Mouse (Mus musculus): ENCODE results near the gene Hist1h2ab. TPM values are rescaled to one million over a fixed set of nuclear protein-coding genes. Genes with fewer than 3 reads are reported as not detected.
"Not testable (repeated sequence)": the region's sequence is repeated elsewhere in the genome, so short reads cannot be mapped to it uniquely, and the experiment has no call there.

Hist1h2ab gene
- polyA plus RNA-seq, 1 experiment from 2014 or later, result 44.9 TPM

DNA sequence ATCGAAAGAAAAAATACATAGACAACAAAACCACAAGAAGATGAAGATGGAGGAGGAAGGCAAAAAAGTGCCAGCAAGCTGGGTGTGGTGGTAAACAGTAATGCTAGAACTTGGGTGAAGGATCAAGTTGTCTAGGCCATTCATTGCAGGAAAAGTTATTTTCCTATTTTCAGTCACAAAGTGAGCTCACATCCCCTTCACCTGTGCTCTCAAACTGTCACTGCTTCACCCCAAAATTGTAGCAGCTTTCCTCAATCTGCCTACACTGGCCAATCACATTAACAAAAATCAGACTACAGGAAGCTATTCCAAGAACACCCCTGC, 9.0 kb downstream of the Hist1h2ab start:
- peak overlapping the region; percentile 86 for H3K4me2 ChIP-seq (replicated peaks)
- peaks cover 12% of the 10 kb centered on the region for H3K4me1 ChIP-seq (replicated peaks)
- H3K9me3 ChIP-seq, result no peaks in the 10 kb centered on the region
- peak overlapping the region; percentile 44; the same call in 1 of the 2 replicates for H3K9ac ChIP-seq
- H3K27ac ChIP-seq, result peak overlapping the region; percentile 84
- no peaks in the 10 kb centered on the region for H3K36me3 ChIP-seq
- ATAC-seq, result no peak
- H3K4me3 ChIP-seq (replicated peaks), result peak overlapping the region; percentile 42; the same call in 1 of the 2 replicates
- H3K27me3 ChIP-seq (replicated peaks), result no peaks in the 10 kb centered on the region
- WGBS, result 82% methylated on average over 1 of the region's 1 CpGs

DNA sequence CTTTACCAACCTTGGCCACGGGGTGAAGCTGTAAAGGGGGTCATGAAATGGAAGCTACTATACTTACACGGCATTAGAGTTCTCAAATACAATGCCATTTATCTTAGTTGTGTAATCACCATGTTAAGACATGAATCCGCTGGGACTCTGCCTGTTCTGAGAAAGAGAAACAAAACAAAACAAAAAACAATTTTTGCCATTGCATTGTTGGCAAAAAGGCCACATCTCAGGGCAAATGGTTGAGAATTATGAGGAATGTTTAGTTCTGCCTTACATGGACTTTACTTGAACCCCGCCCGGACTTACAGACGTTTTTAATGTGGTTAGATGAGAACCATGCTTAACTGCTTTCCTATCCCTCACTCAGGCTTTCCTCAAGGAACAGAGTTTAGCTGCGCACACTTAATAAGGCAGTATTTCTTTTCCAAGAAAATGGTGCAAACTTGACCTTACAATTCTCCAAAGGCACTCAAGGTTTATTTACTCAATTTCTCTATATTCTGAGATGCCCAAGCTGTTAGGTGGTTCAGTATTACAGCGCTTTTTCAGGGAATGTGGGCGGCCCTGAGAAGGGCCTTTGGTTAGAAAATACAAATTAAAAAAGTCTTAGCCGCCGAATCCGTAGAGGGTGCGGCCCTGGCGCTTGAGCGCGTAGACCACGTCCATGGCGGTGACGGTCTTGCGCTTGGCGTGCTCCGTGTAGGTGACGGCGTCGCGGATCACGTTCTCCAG, 9.5 kb downstream of the Hist1h2ab start:
- Histone ChIP-seq H3K4me1 (replicated peaks) (peaks cover 12% of the 10 kb centered on the region), H3K36me3 (no peaks in the 10 kb centered on the region), H3K27me3 (replicated peaks) (no peaks in the 10 kb centered on the region), H3K27ac (peak overlapping the region; percentile 84), H3K9me3 (no peaks in the 10 kb centered on the region), H3K9ac (peak overlapping the region; percentile 44), H3K4me3 (replicated peaks) (peak overlapping the region; percentile 42), H3K4me2 (replicated peaks) (peak overlapping the region; percentile 86)
- ATAC-seq, result no peak
- WGBS, result 2% methylated on average over 22 of the region's 27 CpGs

DNA sequence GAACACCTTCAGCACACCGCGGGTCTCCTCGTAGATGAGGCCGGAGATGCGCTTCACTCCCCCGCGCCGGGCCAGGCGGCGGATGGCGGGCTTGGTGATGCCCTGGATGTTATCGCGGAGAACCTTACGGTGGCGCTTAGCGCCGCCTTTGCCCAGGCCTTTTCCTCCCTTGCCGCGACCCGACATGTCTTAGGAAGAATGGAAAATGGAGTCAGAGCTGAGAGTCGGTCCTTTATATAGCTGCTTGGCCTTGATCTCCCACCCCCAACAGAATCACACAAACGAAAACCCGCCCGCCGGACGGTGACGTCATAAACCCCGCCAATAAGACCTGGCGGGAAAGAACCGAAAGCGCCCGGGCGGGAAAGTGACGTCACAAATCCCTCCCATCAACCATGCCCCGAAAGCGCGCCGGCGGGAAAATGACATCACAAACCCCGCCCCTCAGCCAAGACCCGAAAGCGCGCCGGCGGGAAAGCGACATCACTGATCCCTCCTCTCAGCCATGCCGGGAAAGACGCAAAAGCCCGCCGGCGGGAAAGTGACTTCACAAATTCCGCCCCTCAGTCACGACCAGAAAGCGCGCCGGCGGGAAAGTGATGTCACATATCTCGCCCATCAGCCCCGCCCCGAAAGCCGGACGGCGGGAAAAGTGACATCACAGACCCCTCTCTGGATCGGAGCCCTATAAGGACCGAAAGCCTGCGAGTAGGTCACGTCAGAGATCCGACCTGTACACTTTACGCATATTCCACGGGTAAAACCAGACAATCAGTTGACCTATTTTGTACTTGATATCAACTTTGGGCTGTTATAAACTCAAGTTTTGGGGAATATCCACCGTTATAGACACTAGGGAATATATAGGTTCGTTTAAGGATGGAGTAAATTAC, 10.3 kb downstream of the Hist1h2ab start, which contains the start of gene Hist1h4a:
Gene Hist1h4a, minus strand, starts transcription at position 259 of the 893 bp plus-strand sequence.
- under 1% methylated on average over 67 of the region's 72 CpGs for WGBS
- peak; percentile 77 for ATAC-seq

DNA sequence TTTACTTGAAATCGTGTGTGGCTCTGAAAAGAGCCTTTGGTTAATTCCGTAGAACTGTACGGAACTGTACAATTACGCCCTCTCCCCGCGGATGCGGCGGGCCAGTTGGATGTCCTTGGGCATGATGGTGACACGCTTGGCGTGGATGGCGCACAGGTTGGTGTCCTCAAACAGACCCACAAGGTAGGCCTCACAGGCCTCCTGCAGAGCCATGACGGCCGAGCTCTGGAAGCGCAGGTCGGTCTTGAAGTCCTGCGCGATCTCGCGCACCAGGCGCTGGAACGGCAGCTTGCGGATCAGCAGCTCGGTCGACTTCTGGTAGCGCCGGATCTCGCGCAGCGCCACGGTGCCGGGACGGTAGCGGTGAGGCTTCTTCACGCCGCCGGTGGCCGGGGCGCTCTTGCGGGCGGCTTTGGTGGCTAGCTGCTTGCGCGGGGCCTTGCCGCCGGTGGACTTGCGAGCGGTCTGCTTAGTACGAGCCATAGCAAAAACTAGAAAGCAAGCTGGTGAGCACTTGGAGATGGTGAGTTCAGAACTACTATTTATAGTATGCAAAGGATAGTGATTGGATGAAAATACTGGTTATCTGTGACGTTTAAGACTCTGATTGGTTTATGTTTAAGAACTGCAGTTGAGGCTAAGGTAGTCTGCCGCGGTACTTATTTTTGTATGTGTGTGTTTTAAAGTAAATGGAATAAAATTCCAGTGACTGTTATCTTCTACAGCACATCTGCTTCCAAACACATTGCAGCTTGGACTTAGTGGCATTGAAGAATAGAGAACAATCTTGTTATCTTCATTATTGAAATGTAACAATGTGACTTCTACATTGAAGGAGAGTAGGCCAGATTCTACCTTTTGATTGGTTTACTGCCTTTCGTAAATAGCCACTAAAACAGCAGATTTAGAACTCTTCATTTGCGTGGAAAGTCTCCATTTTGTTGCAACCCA, 11.2 kb downstream of the Hist1h2ab start, which contains the start of gene Hist1h3a:
Gene Hist1h3a, minus strand, starts transcription at position 516 of the 951 bp plus-strand sequence.
- H3K9me3 ChIP-seq; H3K27me3 ChIP-seq (replicated peaks); H3K36me3 ChIP-seq: not testable (repeated sequence)
- WGBS, result under 1% methylated on average over 36 of the region's 52 CpGs
- Histone ChIP-seq H3K4me1 (replicated peaks) (peaks cover 12% of the 10 kb centered on the region), H3K9ac (peak within 1 kb of the TSS; percentile 47), H3K4me2 (replicated peaks) (peak within 1 kb of the TSS; percentile 86), H3K4me3 (replicated peaks) (peak within 1 kb of the TSS; percentile 50), H3K27ac (peak within 1 kb of the TSS; percentile 97)
- peak; percentile 73 for ATAC-seq

More for the DNA sequence above, 10.3 kb downstream of the Hist1h2ab start, which contains the start of gene Hist1h4a:
- Histone ChIP-seq H3K27me3 (replicated peaks) (no peaks in the 10 kb centered on the region), H3K9me3 (no peaks in the 10 kb centered on the region), H3K4me1 (replicated peaks) (peaks cover 12% of the 10 kb centered on the region), H3K4me3 (replicated peaks) (peak within 1 kb of the TSS; percentile 42), H3K9ac (peak within 1 kb of the TSS; percentile 47), H3K4me2 (replicated peaks) (peak within 1 kb of the TSS; percentile 86), H3K27ac (peak within 1 kb of the TSS; percentile 97), H3K36me3 (no peaks in the 10 kb centered on the region)

DNA sequence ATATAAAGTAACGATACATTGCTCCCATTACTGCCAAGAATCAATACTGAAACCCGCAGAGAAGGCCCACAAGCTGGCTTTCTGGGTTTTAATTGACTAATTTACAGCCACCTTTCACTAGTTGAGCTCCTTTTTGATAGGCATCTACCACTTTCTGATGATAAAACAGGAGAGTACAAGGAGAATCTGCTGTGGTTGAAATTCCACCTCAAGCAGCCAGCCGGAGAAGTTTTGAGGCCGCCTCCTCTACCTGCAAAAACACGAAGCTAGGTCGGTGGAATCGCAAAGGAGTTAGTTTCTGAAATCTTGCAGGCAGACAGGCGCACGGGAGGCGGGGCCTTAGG, 12.3 kb downstream of the Hist1h2ab start:
- Histone ChIP-seq H3K4me3 (replicated peaks) (peak overlapping the region; percentile 50), H3K9me3 (no peaks in the 10 kb centered on the region), H3K4me1 (replicated peaks) (peaks cover 12% of the 10 kb centered on the region), H3K9ac (peak overlapping the region; percentile 47), H3K4me2 (replicated peaks) (peak overlapping the region; percentile 86), H3K27me3 (replicated peaks) (no peaks in the 10 kb centered on the region), H3K36me3 (no peaks in the 10 kb centered on the region), H3K27ac (peak overlapping the region; percentile 97)
- no peak for ATAC-seq
- WGBS, result 0% methylated on average over 10 of the region's 10 CpGs

DNA sequence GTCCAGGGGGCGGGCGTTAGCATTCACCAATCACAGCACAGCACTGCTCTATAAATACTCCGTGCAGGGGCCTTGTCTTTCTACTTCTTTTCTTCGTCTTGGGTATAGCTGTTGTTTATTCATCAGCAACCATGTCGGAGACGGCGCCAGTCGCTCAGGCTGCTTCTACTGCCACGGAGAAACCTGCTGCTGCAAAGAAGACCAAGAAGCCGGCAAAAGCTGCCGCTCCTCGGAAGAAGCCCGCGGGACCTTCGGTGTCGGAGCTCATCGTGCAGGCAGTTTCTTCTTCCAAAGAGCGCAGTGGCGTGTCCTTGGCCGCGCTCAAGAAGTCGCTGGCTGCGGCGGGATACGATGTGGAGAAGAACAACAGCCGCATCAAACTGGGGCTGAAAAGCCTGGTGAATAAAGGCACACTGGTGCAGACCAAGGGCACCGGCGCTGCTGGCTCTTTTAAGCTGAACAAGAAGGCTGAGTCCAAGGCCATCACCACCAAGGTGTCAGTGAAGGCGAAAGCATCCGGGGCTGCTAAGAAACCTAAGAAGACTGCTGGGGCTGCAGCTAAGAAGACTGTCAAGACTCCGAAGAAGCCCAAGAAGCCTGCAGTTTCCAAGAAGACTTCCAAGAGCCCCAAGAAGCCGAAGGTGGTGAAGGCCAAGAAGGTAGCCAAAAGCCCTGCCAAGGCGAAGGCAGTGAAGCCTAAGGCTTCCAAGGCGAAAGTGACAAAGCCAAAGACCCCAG, 12.8 kb downstream of the Hist1h2ab start, which contains the start of gene Hist1h1a:
Gene Hist1h1a, plus strand, starts transcription at position 81 of the 738 bp plus-strand sequence.
- peak; percentile 76 for ATAC-seq
- peak within 1 kb of the TSS; percentile 86 for H3K4me2 ChIP-seq (replicated peaks)
- H3K4me1 ChIP-seq (replicated peaks), result peaks cover 12% of the 10 kb centered on the region
- peak within 1 kb of the TSS; percentile 50 for H3K4me3 ChIP-seq (replicated peaks)
- H3K36me3 ChIP-seq, result no peaks in the 10 kb centered on the region
- H3K9ac ChIP-seq, result peak within 1 kb of the TSS; percentile 73
- H3K27ac ChIP-seq, result peak within 1 kb of the TSS; percentile 97
- WGBS, result 4% methylated on average over 34 of the region's 34 CpGs
- H3K9me3 ChIP-seq, result no peaks in the 10 kb centered on the region
- no peaks in the 10 kb centered on the region for H3K27me3 ChIP-seq (replicated peaks)

DNA sequence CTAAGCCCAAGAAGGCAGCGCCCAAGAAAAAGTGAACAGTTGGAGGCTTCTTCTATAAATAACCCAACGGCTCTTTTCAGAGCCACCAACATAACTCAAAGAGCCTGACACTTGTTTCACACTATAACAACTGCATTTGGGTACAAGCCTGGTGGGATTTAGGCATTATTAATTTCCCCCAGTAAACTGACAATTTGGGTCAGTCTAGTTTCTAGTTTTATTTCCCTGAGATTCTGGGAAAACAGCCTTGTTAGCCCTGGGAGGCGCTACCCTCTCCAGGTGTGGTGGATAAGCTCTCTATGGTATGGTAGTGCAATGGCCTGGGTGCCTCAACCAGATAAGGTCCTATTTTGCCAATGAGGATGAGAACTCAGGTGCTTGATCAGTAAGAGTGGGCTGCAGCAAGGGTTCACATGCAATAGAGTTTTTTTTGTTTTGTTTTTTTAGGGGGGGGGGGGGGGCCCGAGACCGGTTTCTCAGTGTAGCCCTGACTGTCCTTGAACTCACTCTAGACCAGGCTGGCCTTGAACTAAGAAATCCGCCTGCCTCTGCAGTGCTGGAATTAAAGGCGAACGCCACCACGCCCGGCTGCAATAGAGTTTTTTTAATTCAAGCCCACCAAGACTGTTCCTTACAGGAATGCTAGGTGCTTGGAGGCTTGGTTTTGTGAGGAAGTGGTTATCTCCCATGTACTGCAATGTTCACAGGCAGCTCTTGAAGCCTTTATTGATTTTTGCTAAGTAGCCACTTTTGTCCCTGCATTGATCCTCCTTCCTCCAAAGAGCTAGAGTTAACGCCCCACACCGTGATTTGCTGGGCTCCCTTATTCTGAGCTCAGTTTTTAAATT, 13.6 kb downstream of the Hist1h2ab start:
- no peaks in the 10 kb centered on the region for H3K27me3 ChIP-seq (replicated peaks)
- peak overlapping the region; percentile 73 for H3K9ac ChIP-seq
- H3K4me1 ChIP-seq (replicated peaks), result peaks cover 12% of the 10 kb centered on the region
- H3K27ac ChIP-seq, result peak overlapping the region; percentile 97
- 36% methylated on average over 12 of the region's 12 CpGs for WGBS
- no peak for ATAC-seq
- H3K4me3 ChIP-seq (replicated peaks), result peak overlapping the region; percentile 50
- no peaks in the 10 kb centered on the region for H3K36me3 ChIP-seq
- peak overlapping the region; percentile 86 for H3K4me2 ChIP-seq (replicated peaks)
- no peaks in the 10 kb centered on the region for H3K9me3 ChIP-seq

DNA sequence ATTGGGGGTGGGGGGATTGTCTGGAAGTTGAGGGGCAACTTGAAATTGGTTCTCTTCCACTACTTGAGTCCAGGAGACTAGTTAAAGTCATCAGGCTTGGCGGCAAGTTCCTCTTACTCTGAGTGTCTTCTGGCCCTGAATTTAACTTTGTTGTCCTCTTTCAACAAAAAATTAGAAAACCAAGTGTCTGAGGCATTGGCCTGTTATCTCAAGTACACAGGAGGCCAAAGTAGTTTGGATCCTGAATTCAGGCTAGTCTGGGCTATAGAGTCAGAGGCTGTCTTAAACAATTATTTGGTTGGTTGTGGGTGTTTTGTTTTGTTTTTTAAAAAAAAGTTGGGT, 14.2 kb downstream of the Hist1h2ab start:
- WGBS, result 69% methylated on average over 1 of the region's 1 CpGs
- ATAC-seq, result no peak
- H3K36me3 ChIP-seq, result no peaks in the 10 kb centered on the region
- H3K4me1 ChIP-seq (replicated peaks), result peaks cover 10% of the 10 kb centered on the region
- H3K4me2 ChIP-seq (replicated peaks), result no peak overlapping the region
- no peaks in the 10 kb centered on the region for H3K9me3 ChIP-seq
- H3K27ac ChIP-seq, result no peak overlapping the region
- no peak overlapping the region for H3K4me3 ChIP-seq (replicated peaks)
- H3K9ac ChIP-seq, result no peak overlapping the region
- no peaks in the 10 kb centered on the region for H3K27me3 ChIP-seq (replicated peaks)

DNA sequence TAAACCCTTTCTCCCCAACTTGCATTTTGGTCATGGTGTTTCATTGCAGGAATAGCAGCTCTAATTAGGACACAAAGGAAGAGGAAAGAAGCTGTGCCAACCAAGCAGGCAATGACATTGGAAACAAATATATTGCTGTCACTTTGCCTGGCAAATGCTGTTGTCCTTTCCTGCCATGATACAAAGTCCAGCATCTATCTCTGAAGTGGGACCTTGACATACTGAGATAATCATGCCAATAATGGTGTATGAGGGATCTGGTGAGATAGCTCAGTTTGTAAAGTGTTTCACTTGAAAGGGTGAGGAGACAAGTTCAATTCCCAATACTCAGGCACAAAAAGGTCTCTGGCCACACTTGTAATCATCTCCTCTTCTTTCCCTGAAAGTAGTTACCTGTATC, 15.8 kb downstream of the Hist1h2ab start:
- no peak overlapping the region for H3K9ac ChIP-seq

DNA sequence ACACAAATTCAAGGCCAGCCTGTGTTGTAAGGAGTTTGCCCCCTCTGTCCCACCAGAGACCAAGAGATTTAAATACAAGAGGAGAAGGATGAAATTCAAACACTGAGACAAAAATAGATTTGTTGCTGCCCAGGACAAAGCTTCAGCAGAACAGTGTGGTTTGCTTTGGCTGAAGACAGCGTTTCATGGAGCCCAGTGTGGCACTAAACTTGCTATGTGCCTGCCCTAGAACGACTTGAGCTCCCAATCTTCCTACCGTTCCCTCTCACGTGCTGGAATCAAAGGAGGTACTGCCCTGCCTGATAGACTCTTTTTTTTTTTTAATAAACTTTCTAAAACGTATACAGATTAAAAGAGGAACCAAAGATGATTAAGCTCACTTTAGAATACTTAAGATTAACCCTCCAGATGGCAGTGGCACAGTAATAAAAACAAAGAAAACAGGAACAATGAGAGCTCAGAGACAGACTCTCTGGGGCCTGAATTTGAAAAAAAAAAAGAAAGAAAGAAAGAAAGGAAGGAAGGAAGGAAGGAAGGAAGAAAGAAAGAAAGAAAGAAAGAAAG, 18.0 kb downstream of the Hist1h2ab start:
- H3K9me3 ChIP-seq, result no peaks in the 10 kb centered on the region
- H3K9ac ChIP-seq, result no peak overlapping the region
- no peaks in the 10 kb centered on the region for H3K27me3 ChIP-seq (replicated peaks)
- no peak overlapping the region for H3K4me2 ChIP-seq (replicated peaks)
- WGBS, result 55% methylated on average over 5 of the region's 5 CpGs
- no peak overlapping the region for H3K27ac ChIP-seq
- H3K4me1 ChIP-seq (replicated peaks), result peaks cover 9% of the 10 kb centered on the region; the same call in 1 of the 2 replicates
- H3K36me3 ChIP-seq, result no peaks in the 10 kb centered on the region
- no peak for ATAC-seq
- H3K4me3 ChIP-seq (replicated peaks), result no peak overlapping the region

More for the DNA sequence above, 15.8 kb downstream of the Hist1h2ab start:
- Histone ChIP-seq H3K27ac (no peak overlapping the region), H3K4me1 (replicated peaks) (peaks cover 6% of the 10 kb centered on the region), H3K9me3 (no peaks in the 10 kb centered on the region), H3K36me3 (no peaks in the 10 kb centered on the region), H3K27me3 (replicated peaks) (no peaks in the 10 kb centered on the region), H3K4me2 (replicated peaks) (no peak overlapping the region), H3K4me3 (replicated peaks) (no peak overlapping the region)
- ATAC-seq, result no peak

Measured in intestine, embryonic 15.5 days (tissue).